ENCODE assay signal across 9 mouse cellular contexts in the genomic region with DNA sequence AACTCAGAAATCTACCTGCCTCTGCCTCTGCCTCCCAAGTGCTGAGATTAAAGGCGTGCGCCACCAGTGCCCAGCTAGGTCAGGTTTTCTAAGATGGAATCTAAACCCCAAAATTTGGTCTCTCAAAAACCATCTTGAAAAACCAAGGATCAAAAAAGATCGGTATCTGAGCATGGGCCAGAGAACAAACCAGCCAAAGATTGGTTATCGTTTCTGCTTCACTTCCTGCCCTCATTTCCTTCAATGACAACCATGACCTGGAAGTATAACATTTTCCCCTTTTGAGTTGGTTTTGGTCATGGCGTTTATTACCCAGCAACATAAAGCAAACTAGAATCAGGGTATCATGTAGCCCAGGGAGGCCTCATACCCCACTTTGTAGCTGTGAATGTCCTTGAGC. TPM values are rescaled to one million over a fixed set of nuclear protein-coding genes. Genes with fewer than 3 reads are reported as not detected.
DNase-seq lines count a peak whose midpoint lies in the region; ATAC-seq and TF ChIP-seq lines count a peak whose summit lies in the region.
"Had no signal": no experiment of that assay in that cellular context is flagged by ENCODE, and none has a peak within 500 bp of the region (broad histone marks: within the 10 kb centered on the region; RNA-seq: fewer than 3 reads in every experiment).

No protein-coding gene starts in this region.

- TF ChIP-seq CTCF in spleen, adult 2 months (IDR thresholded peaks at IDR 0.05; ENCODE audit: extremely low read depth, insufficient read depth, insufficient read length, insufficient replicate concordance): no peak
- TF ChIP-seq CTCF in stomach, postnatal 0 days (IDR thresholded peaks at IDR 0.05; ENCODE audit: low read depth): no peak

- DNase-seq in heart, adult 9 months (ENCODE audit: low spot score in 2 of 2): no peak
- no peak for DNase-seq in spleen, adult 2 months (ENCODE audit: low read depth in 1 of 2, low spot score in 2 of 2)
- DNase-seq in spleen, postnatal 4 days (ENCODE audit: low spot score in 2 of 2): no peak
- DNase-seq in limb, embryonic 14.5 days (ENCODE audit: low spot score): no peak
- no peak for DNase-seq in stomach, postnatal 0 days (ENCODE audit: low spot score)
- no peak for DNase-seq in lung, postnatal 14 days
- DNase-seq: cerebellum, adult 18-20 months had no signal

- H3K27me3 ChIP-seq in heart, embryonic 15.5 days: no peaks in the 10 kb centered on the region
- no peaks in the 10 kb centered on the region for H3K27me3 ChIP-seq in spleen, adult 2 months (ENCODE audit: control insufficient read depth, insufficient read depth, low read length)
- H3K27me3 ChIP-seq in limb, embryonic 14.5 days (ENCODE audit: control insufficient read depth, insufficient read depth, low read length): no peaks in the 10 kb centered on the region
- no peaks in the 10 kb centered on the region for H3K27me3 ChIP-seq in stomach, postnatal 0 days (ENCODE audit: control insufficient read depth, insufficient read depth, low read length)

- no peak for ATAC-seq in heart, embryonic 15.5 days (replicated peaks; ENCODE audit: insufficient number of reproducible peaks, insufficient read depth, low FRiP score, low read depth)
- ATAC-seq in limb, embryonic 14.5 days (ENCODE audit: low FRiP score, low read depth): no peak
- ATAC-seq in stomach, postnatal 0 days (ENCODE audit: low FRiP score, low TSS enrichment): no peak
- ATAC-seq in erythroblast, adult 5-6 weeks (replicated peaks; ENCODE audit: low FRiP score, poor library complexity, severe bottlenecking): no peak

- no peak for TF ChIP-seq POLR2A in spleen, adult 2 months (IDR thresholded peaks at IDR 0.05; ENCODE audit: low read depth, low read length)
- no peak for TF ChIP-seq POLR2A in limb, embryonic 14.5 days (IDR thresholded peaks at IDR 0.05; ENCODE audit: borderline replicate concordance, extremely low read depth, insufficient read depth, insufficient read length)

- H3K9me3 ChIP-seq in heart, embryonic 15.5 days (replicated peaks): no peaks in the 10 kb centered on the region
- H3K9me3 ChIP-seq in limb, embryonic 14.5 days (ENCODE audit: control insufficient read depth, low read length): no peaks in the 10 kb centered on the region
- H3K9me3 ChIP-seq in stomach, postnatal 0 days (ENCODE audit: control insufficient read depth, low read length): no peaks in the 10 kb centered on the region

- WGBS in heart, embryonic 15.5 days: 89% methylated on average over 5 of the region's 5 CpGs
- 79% methylated on average over 5 of the region's 5 CpGs for WGBS in spleen, adult 2 months
- WGBS in limb, embryonic 14.5 days: 87% methylated on average over 5 of the region's 5 CpGs
- WGBS in stomach, postnatal 0 days: 92% methylated on average over 5 of the region's 5 CpGs

- TF ChIP-seq EP300 in stomach, postnatal 0 days (optimal IDR thresholded peaks at IDR 0.05): no peak

- peaks cover 25% of the 10 kb centered on the region for H3K4me1 ChIP-seq in heart, embryonic 15.5 days (replicated peaks)
- H3K4me1 ChIP-seq in spleen, adult 2 months (ENCODE audit: control insufficient read depth, insufficient read depth, insufficient read length): peaks cover 14% of the 10 kb centered on the region
- H3K4me1 ChIP-seq in limb, embryonic 14.5 days (ENCODE audit: control insufficient read depth, insufficient read depth, low read length): peaks cover 17% of the 10 kb centered on the region
- 0 out of 2 replicates have a peak, but pooled peaks cover 3% of the 10 kb centered on the region for H3K4me1 ChIP-seq in stomach, postnatal 0 days (replicated peaks; ENCODE audit: control insufficient read depth, insufficient read depth)

- no peaks in the 10 kb centered on the region; the same call in 1 of the 2 replicates for H3K36me3 ChIP-seq in heart, embryonic 15.5 days
- no peaks in the 10 kb centered on the region; the same call in 1 of the 2 replicates for H3K36me3 ChIP-seq in spleen, adult 2 months (ENCODE audit: control insufficient read depth, insufficient read depth, low read length)
- H3K36me3 ChIP-seq in limb, embryonic 14.5 days (ENCODE audit: control insufficient read depth, insufficient read depth, low read length): peaks cover 9% of the 10 kb centered on the region; the same call in 1 of the 2 replicates
- H3K36me3 ChIP-seq in stomach, postnatal 0 days (ENCODE audit: control insufficient read depth, insufficient read depth, low read length): no peaks in the 10 kb centered on the region

- peak overlapping the region; percentile 99 for H3K27ac ChIP-seq in heart, embryonic 15.5 days
- H3K27ac ChIP-seq in spleen, adult 2 months (ENCODE audit: insufficient read depth, low read length): peak overlapping the region; percentile 33; the same call in 1 of the 2 replicates
- H3K27ac ChIP-seq in limb, embryonic 14.5 days (replicated peaks; ENCODE audit: low read depth, low read length): peak overlapping the region; percentile 46; the same call in 1 of the 2 replicates
- H3K27ac ChIP-seq in stomach, postnatal 0 days (replicated peaks): peak overlapping the region; percentile 99; the same call in 1 of the 2 replicates

- H3K4me3 ChIP-seq in heart, embryonic 15.5 days: no peak overlapping the region
- H3K4me3 ChIP-seq in spleen, adult 2 months (ENCODE audit: extremely low read depth, insufficient read depth, insufficient read length): no peak overlapping the region
- no peak overlapping the region for H3K4me3 ChIP-seq in limb, embryonic 14.5 days (replicated peaks; ENCODE audit: low read length)
- H3K4me3 ChIP-seq in stomach, postnatal 0 days (ENCODE audit: low read depth, low read length): no peak overlapping the region

- no peak overlapping the region for H3K4me2 ChIP-seq in heart, embryonic 15.5 days
- H3K4me2 ChIP-seq in limb, embryonic 14.5 days (replicated peaks; ENCODE audit: low read depth, low read length, severe bottlenecking): no peak overlapping the region
- no peak overlapping the region for H3K4me2 ChIP-seq in stomach, postnatal 0 days (replicated peaks; ENCODE audit: low read depth)

- H3K9ac ChIP-seq in heart, embryonic 15.5 days: no peak overlapping the region
- H3K9ac ChIP-seq in limb, embryonic 14.5 days (ENCODE audit: low read depth, low read length, severe bottlenecking): no peak overlapping the region
- no peak overlapping the region for H3K9ac ChIP-seq in stomach, postnatal 0 days (ENCODE audit: low read length)

RNA-seq across cellular contexts. Expression of gene Hnrnpa3, which starts 2.1 kb away (rescaled TPM):
- 170 and 171 TPM in 2 replicates for polyA plus RNA-seq in heart, embryonic 15.5 days (2015; fragmentation: Nextera tagmentation; extraction: Ambion mirVana)
- 12.4 and 15.7 TPM in 2 replicates for polyA plus RNA-seq in spleen, adult 2 months (2012; rRNA removed)
- 352 and 733 TPM in 2 replicates for polyA plus RNA-seq in limb, embryonic 14.5 days (2012; rRNA removed)
- 231 and 233 TPM in 2 replicates for polyA plus RNA-seq in limb, embryonic 14.5 days (2014; fragmentation: Nextera tagmentation; extraction: Ambion mirVana)
- 116 and 127 TPM in 2 replicates for polyA plus RNA-seq in stomach, postnatal 0 days (2015; fragmentation: Nextera tagmentation; extraction: Ambion mirVana)
- 181 and 187 TPM in 2 replicates for total RNA-seq in erythroblast, adult 5-6 weeks (2015; ENCODE audit: low replicate concordance)
- 98.5 and 192 TPM in 2 replicates for total RNA-seq in erythroblast, adult 5-6 weeks (2017; ENCODE audit: low replicate concordance)

RNA-seq across cellular contexts. Expression of gene Nfe2l2, which starts 47.5 kb away (rescaled TPM):
- polyA plus RNA-seq in heart, embryonic 15.5 days (2015; fragmentation: Nextera tagmentation; extraction: Ambion mirVana): 49.4 and 52.0 TPM in 2 replicates
- 20.0 and 23.9 TPM in 2 replicates for polyA plus RNA-seq in spleen, adult 2 months (2012; rRNA removed)
- polyA plus RNA-seq in limb, embryonic 14.5 days (2012; rRNA removed): 28.3 and 32.5 TPM in 2 replicates
- polyA plus RNA-seq in limb, embryonic 14.5 days (2014; fragmentation: Nextera tagmentation; extraction: Ambion mirVana): 37.4 and 37.6 TPM in 2 replicates
- polyA plus RNA-seq in stomach, postnatal 0 days (2015; fragmentation: Nextera tagmentation; extraction: Ambion mirVana): 125 and 144 TPM in 2 replicates
- 52.5 and 91.5 TPM in 2 replicates for total RNA-seq in erythroblast, adult 5-6 weeks (2015; ENCODE audit: low replicate concordance)
- 30.5 and 34.6 TPM in 2 replicates for total RNA-seq in erythroblast, adult 5-6 weeks (2017; ENCODE audit: low replicate concordance)

Comparison
In these comparisons a context has a peak if more than half of its experiments do, and no peak if none do; other contexts are left out.
1. H3K27ac ChIP-seq: peak in every context shown above with its lines; median percentile 99 in heart, embryonic 15.5 days; 99 in stomach, postnatal 0 days; 46 in limb, embryonic 14.5 days; 33 in spleen, adult 2 months.